Mouse (Mus musculus): Measurements from ENCODE around the gene Dhfr.

The Dhfr gene

GRCm38 (mm10) chr13:92393047-92393661 is 38.6 kb downstream of the Dhfr start:
- in situ Hi-C loops (cut with MboI), result no loop called here

GRCm38 (mm10) chr13:92398491-92399384 is 44.2 kb downstream of the Dhfr start:
- in situ Hi-C loops (cut with MboI), result no loop called here

- in situ Hi-C loops (cut with MboI), result no loop called here
These were observed 47.5 kb downstream of the Dhfr start for GRCm38 (mm10) chr13:92402063-92402462.

- in situ Hi-C loops (cut with MboI), result no loop called here
These were observed 49.0 kb downstream of the Dhfr start for GRCm38 (mm10) chr13:92403496-92403895.

GRCm38 (mm10) chr13:92410486-92410885 is 56.0 kb downstream of the Dhfr start:
- in situ Hi-C loops (cut with MboI), result no loop called here

- in situ Hi-C loops (cut with MboI), result no loop called here
These were observed 65.1 kb downstream of the Dhfr start for GRCm38 (mm10) chr13:92419630-92420029.

- in situ Hi-C loops (cut with MboI), result no loop called here
These were observed 69.2 kb downstream of the Dhfr start for GRCm38 (mm10) chr13:92423711-92424110.

- in situ Hi-C loops (cut with MboI), result no loop called here
These were observed 71.3 kb downstream of the Dhfr start, which contains the start of gene Ankrd34b for GRCm38 (mm10) chr13:92425758-92426264. Ankrd34b (plus strand) TSS chr13:92425896.

- in situ Hi-C loops (cut with MboI), result no loop called here
These were observed 71.9 kb downstream of the Dhfr start for GRCm38 (mm10) chr13:92426294-92427051.

- in situ Hi-C loops (cut with MboI), result no loop called here
These were observed 72.9 kb downstream of the Dhfr start for GRCm38 (mm10) chr13:92427351-92427855.

All from mature B cell (primary cell).